Mouse (Mus musculus) activated CD4-positive, CD25-positive, alpha-beta regulatory T cell (primary cell): ENCODE measurements around the gene Cyp4a12b. TPM values are rescaled to one million over a fixed set of nuclear protein-coding genes. Genes with fewer than 3 reads are reported as not detected.

ENCODE experiments used
- polyA plus RNA-seq, 2 experiments: library from polyadenylated mRNA; unstranded; fragments of 100-300 nt; shearing (Covaris generic); gene quantifications; one replicate each; pipeline ENCODE4 v1.2.1; 2017

Gene Cyp4a12b
- not detected for polyA plus RNA-seq

DNA sequence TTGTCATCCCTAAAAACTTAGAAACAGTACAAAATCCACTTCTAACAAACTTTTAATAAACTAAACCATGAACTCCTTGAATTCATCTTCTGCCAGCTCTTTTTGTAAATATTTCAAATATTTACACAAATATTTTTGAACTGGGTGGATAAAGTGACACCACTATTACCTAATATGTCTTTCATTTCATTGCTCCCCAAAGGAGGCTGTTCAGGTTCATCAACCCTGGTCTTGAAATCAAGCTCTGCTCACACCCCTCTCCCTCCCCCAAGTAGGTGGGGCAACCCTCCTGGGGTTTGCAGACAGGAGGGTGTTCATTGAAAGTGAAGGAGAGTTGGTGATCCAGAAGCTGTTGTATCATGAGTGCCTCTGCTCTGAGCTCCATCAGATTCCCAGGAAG is at the start of gene Cyp4a12b:
Cyp4a12b (plus strand) TSS at position 301 of the 400 bp plus-strand sequence.

DNA sequence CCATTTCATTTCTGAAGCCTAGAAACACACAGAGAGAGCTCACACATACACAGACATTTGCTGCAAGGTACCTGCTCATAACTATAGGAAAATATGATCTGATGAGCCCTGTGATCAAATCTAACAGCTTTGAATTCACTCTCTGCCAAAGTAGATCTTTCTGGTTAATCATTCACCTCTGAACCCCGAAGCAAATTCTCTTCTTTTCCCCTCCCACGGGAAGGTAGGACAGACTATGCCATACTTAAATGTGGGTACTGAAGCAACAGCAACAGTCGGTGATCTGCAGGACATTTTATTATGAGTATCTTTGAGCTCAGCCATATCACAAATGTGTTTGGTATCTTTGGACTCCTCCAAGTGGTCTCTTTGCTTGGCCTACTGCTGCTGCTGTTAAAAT is 40.9 kb downstream of the Cyp4a12b start, which contains the start of gene Cyp4a30b:
Cyp4a30b (plus strand) TSS at position 301 of the 400 bp plus-strand sequence.

Other genes starting within 250 kb of the Cyp4a12b start
- gene Cyp4a29, start 169.5 kb upstream of the Cyp4a12b start, polyA plus RNA-seq = not detected
- under 1 TPM in 1 of 2 experiments, not detected in 1; 0.18 TPM for gene Cyp4a12a, start 112.6 kb upstream of the Cyp4a12b start, polyA plus RNA-seq
- under 1 TPM in 1 of 2 experiments, not detected in 1; 0.29 TPM for gene Cyp4a30b, start 41.0 kb downstream of the Cyp4a12b start, polyA plus RNA-seq
- gene Cyp4a14, start 84.5 kb downstream of the Cyp4a12b start, polyA plus RNA-seq = under 1 TPM in 1 of 2 experiments, not detected in 1; 0.27 TPM
- not detected for gene Cyp4a10, start 106.6 kb downstream of the Cyp4a12b start, polyA plus RNA-seq
- not detected for gene Cyp4a31, start 152.0 kb downstream of the Cyp4a12b start, polyA plus RNA-seq
- not detected for gene Cyp4a32, start 189.3 kb downstream of the Cyp4a12b start, polyA plus RNA-seq
- gene Cyp4b1, start 236.1 kb downstream of the Cyp4a12b start, polyA plus RNA-seq = not detected